Mouse (Mus musculus): ENCODE data around the gene Haspin. TPM values are rescaled to one million over a fixed set of nuclear protein-coding genes. Genes with fewer than 3 reads are reported as not detected.

Haspin gene
- polyA plus RNA-seq, 1 experiment from 2014 or later = 5.3 TPM

DNA sequence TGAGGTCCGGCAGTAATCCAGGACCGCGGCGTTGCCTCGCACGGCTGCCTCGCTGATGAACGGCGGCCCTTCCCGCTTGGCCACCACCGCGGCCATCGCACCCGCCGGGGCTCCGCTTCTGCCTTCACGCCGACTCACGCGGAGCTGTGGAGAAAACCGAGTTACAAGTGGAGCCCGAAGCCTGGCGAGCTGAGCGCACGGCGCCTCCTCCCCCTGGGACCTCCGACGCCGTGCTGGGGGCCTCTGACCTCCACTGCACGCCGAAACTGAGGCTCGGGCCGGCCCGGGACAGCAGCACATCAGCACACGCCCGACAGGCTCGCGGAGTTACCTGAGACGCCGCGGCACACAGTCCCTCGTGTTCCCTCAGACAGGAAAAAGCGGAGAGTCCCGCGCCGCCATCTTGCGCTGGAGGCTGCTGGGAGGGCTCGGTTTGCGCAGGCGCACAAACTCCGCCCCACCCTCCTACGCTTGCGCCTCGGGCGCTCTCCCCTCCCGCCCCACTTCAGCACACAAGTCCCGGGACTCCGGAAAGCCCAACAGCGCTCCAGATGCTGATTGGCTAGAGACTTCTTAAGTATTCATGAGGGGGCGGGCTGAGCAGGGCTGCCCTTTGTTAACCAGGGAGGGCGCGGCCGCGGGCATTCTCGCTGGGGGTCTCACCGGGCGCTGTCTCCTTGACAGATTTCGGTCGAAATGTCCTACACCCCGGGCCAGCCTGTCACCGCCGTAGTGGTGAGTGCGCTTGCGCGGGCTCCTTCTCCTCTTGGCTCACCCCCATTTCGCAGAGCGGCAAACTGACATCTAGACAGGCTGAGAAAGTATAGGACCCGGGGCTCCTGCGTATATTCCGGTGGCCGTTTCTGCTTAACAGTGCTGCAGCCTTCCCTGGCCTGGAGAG lies 38.8 kb upstream of the Haspin start, which contains the start of the genes Emc6 and Tax1bp3:
TSS of gene Emc6 (minus strand) at position 430 of the 901 bp plus-strand sequence.
TSS of gene Tax1bp3 (plus strand) at position 476 of the 901 bp plus-strand sequence.
- Histone ChIP-seq H3K4me1 (ENCODE audit: insufficient read depth) (peaks cover 31% of the 10 kb centered on the region), H3K27ac (ENCODE audit: low read depth) (peak within 1 kb of the TSS; percentile 94), H3K27me3 (ENCODE audit: insufficient read depth, low read length) (no peaks in the 10 kb centered on the region), H3K4me3 (ENCODE audit: low read depth, low read length) (peak within 1 kb of the TSS; percentile 97), H3K9ac (replicated peaks) (peak within 1 kb of the TSS; percentile 99), H3K9me3 (ENCODE audit: low read length) (no peaks in the 10 kb centered on the region), H3K36me3 (replicated peaks; ENCODE audit: insufficient read depth, low read length) (peaks cover 8% of the 10 kb centered on the region; the same call in 1 of the 2 replicates), H3K4me2 (ENCODE audit: low read depth, low read length) (peak within 1 kb of the TSS; percentile 99)
- ATAC-seq (peak; percentile 93), DNase-seq (peak; percentile 97)
- WGBS (ENCODE audit: insufficient replicate concordance) = 0% methylated on average over 74 of the region's 81 CpGs
- TF ChIP-seq CTCF (IDR thresholded peaks at IDR 0.05; ENCODE audit: low read depth) (0 out of 2 replicates have a peak, but pooled peaks have one; percentile 1), EP300 (IDR thresholded peaks at IDR 0.05; ENCODE audit: low read depth) (0 out of 2 replicates have a peak, but pooled peaks have one; percentile 19)

- Histone ChIP-seq H3K9me3 (ENCODE audit: low read length) (no peaks in the 10 kb centered on the region), H3K9ac (replicated peaks) (peak overlapping the region; percentile 99), H3K4me1 (ENCODE audit: insufficient read depth) (peaks cover 31% of the 10 kb centered on the region), H3K27me3 (ENCODE audit: insufficient read depth, low read length) (no peaks in the 10 kb centered on the region), H3K27ac (ENCODE audit: low read depth) (peak overlapping the region; percentile 88), H3K36me3 (replicated peaks; ENCODE audit: insufficient read depth, low read length) (peaks cover 8% of the 10 kb centered on the region; the same call in 1 of the 2 replicates), H3K4me2 (ENCODE audit: low read depth, low read length) (peak overlapping the region; percentile 99), H3K4me3 (ENCODE audit: low read depth, low read length) (peak overlapping the region; percentile 97)
- TF ChIP-seq CTCF (IDR thresholded peaks at IDR 0.05; ENCODE audit: low read depth) (no peak), EP300 (IDR thresholded peaks at IDR 0.05; ENCODE audit: low read depth) (no peak)
- under 1% methylated on average over 15 of the region's 15 CpGs for WGBS (ENCODE audit: insufficient replicate concordance)
- ATAC-seq (no peak), DNase-seq (no peak)
These were observed 38.1 kb upstream of the Haspin start for GRCm38 (mm10) chr11:73176186-73176585.

DNA sequence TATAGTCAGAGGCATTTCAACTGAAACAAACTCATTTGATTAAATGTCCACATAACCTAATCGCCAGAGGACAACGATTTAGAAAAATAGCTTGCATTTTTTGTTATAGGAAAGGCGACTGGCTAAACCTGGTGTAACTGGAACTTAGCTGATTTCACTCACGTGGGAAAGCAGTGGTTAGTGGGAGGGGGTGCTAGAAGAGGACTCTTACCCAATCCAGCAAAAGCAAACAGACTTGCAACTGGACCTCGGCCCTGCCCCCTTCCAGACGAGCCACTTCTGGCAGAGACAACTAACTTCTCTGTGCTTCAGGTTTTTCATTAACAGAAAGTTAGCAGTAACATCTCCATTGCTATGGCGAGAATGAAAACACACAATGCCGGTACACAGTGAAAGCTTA lies 37.5 kb upstream of the Haspin start:
- WGBS (ENCODE audit: insufficient replicate concordance) = 26% methylated on average over 8 of the region's 8 CpGs
- H3K9ac ChIP-seq (replicated peaks) = peak overlapping the region; percentile 99
- DNase-seq = peak; percentile 72
- H3K36me3 ChIP-seq (replicated peaks; ENCODE audit: insufficient read depth, low read length) = peaks cover 8% of the 10 kb centered on the region; the same call in 1 of the 2 replicates
- H3K27me3 ChIP-seq (ENCODE audit: insufficient read depth, low read length) = no peaks in the 10 kb centered on the region
- peak overlapping the region; percentile 88 for H3K27ac ChIP-seq (ENCODE audit: low read depth)
- H3K9me3 ChIP-seq (ENCODE audit: low read length) = no peaks in the 10 kb centered on the region
- H3K4me2 ChIP-seq (ENCODE audit: low read depth, low read length) = peak overlapping the region; percentile 99
- H3K4me3 ChIP-seq (ENCODE audit: low read depth, low read length) = peak overlapping the region; percentile 97
- TF ChIP-seq EP300 (IDR thresholded peaks at IDR 0.05; ENCODE audit: low read depth) = no peak
- no peak for TF ChIP-seq CTCF (IDR thresholded peaks at IDR 0.05; ENCODE audit: low read depth)
- ATAC-seq = peak; percentile 47
- peaks cover 31% of the 10 kb centered on the region for H3K4me1 ChIP-seq (ENCODE audit: insufficient read depth)

DNA sequence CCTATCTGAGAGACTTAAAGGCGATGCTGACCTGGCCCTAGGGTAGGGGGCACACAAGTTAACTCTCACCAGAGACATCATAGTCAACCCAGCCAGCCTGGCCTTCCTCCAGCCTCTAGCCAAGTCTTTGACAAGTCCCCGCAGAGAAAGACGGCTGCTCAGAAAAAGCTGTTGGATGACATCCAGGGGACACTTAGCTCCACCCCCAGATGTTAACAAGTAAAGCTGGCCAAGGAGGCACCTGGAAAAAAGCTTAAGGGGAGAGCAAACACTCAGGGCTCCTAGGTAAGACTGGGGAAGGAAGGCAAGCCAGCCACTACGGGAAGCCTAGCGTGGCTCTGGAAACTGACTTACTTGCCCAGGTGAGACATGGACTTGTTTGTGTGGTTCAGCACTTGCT lies 34.1 kb upstream of the Haspin start:
- H3K27ac ChIP-seq (ENCODE audit: low read depth) = no peak overlapping the region
- ATAC-seq = no peak
- H3K4me2 ChIP-seq (ENCODE audit: low read depth, low read length) = no peak overlapping the region
- H3K36me3 ChIP-seq (replicated peaks; ENCODE audit: insufficient read depth, low read length) = peaks cover 8% of the 10 kb centered on the region; the same call in 1 of the 2 replicates
- peaks cover 20% of the 10 kb centered on the region for H3K4me1 ChIP-seq (ENCODE audit: insufficient read depth)
- H3K27me3 ChIP-seq (ENCODE audit: insufficient read depth, low read length) = no peaks in the 10 kb centered on the region
- WGBS (ENCODE audit: insufficient replicate concordance) = 58% methylated on average over 5 of the region's 5 CpGs
- no peak for TF ChIP-seq CTCF (IDR thresholded peaks at IDR 0.05; ENCODE audit: low read depth)
- TF ChIP-seq EP300 (IDR thresholded peaks at IDR 0.05; ENCODE audit: low read depth) = no peak
- no peaks in the 10 kb centered on the region for H3K9me3 ChIP-seq (ENCODE audit: low read length)
- H3K4me3 ChIP-seq (ENCODE audit: low read depth, low read length) = no peak overlapping the region
- no peak for DNase-seq
- H3K9ac ChIP-seq (replicated peaks) = no peak overlapping the region

DNA sequence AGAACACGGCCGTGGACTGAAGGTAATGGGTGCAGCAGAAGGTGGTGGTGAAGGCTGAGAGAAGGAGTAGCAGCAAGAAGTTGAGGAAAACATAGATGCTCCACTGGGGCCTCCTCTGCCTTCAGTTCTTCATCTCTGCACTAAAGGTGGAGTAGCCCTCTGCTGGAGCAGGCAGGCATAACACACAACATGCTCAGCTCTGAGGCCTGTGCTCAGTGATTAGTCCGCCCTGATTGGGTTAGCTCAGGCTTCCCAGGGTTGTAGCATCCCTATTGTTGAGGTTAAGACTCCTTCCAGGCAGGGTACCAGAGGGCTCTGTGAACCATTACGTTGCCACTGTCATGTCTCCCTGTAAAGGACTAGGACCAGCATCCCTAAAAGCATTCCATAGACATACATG lies 31.1 kb upstream of the Haspin start:
- TF ChIP-seq EP300 (IDR thresholded peaks at IDR 0.05; ENCODE audit: low read depth) = no peak
- peak; percentile 76 for TF ChIP-seq CTCF (IDR thresholded peaks at IDR 0.05; ENCODE audit: low read depth)
- Histone ChIP-seq H3K27me3 (ENCODE audit: insufficient read depth, low read length) (no peaks in the 10 kb centered on the region), H3K4me3 (ENCODE audit: low read depth, low read length) (no peak overlapping the region), H3K36me3 (replicated peaks; ENCODE audit: insufficient read depth, low read length) (peaks cover 4% of the 10 kb centered on the region; the same call in 1 of the 2 replicates), H3K9me3 (ENCODE audit: low read length) (no peaks in the 10 kb centered on the region), H3K9ac (replicated peaks) (no peak overlapping the region), H3K27ac (ENCODE audit: low read depth) (no peak overlapping the region), H3K4me1 (ENCODE audit: insufficient read depth) (peaks cover 10% of the 10 kb centered on the region), H3K4me2 (ENCODE audit: low read depth, low read length) (no peak overlapping the region)
- DNase-seq (peak; percentile 69), ATAC-seq (peak; percentile 66)
- 45% methylated on average over 4 of the region's 4 CpGs for WGBS (ENCODE audit: insufficient replicate concordance)

GRCm38 (mm10) chr11:73168576-73168975 lies 30.5 kb upstream of the Haspin start:
- H3K9ac ChIP-seq (replicated peaks) = no peak overlapping the region
- WGBS (ENCODE audit: insufficient replicate concordance) = 80% methylated on average over 6 of the region's 6 CpGs
- H3K36me3 ChIP-seq (replicated peaks; ENCODE audit: insufficient read depth, low read length) = no peaks in the 10 kb centered on the region
- DNase-seq (no peak), ATAC-seq (no peak)
- H3K4me1 ChIP-seq (ENCODE audit: insufficient read depth) = peaks cover 10% of the 10 kb centered on the region
- no peak overlapping the region for H3K4me2 ChIP-seq (ENCODE audit: low read depth, low read length)
- no peaks in the 10 kb centered on the region for H3K9me3 ChIP-seq (ENCODE audit: low read length)
- TF ChIP-seq CTCF (IDR thresholded peaks at IDR 0.05; ENCODE audit: low read depth) (no peak), EP300 (IDR thresholded peaks at IDR 0.05; ENCODE audit: low read depth) (no peak)
- H3K27me3 ChIP-seq (ENCODE audit: insufficient read depth, low read length) = no peaks in the 10 kb centered on the region
- H3K27ac ChIP-seq (ENCODE audit: low read depth) = no peak overlapping the region
- H3K4me3 ChIP-seq (ENCODE audit: low read depth, low read length) = no peak overlapping the region

Data from liver, postnatal 0 days (tissue).